Mouse (Mus musculus) Patski (cell line): ENCODE measurements at regions not wholly inside any gene's neighbourhood (a gene's known extent, or its start where the extent isn't known, plus 50 kb on each side); places are given as distances from the start of the nearest gene placed in this dataset.

Experiments
- ATAC-seq: fragments of 100-300 bp; one replicate; pipeline ENCODE4 v1.8.0; 2021
- CTCF ChIA-PET: fragments of 350-600 bp; sonication (Branson Sonifier 250); formaldehyde crosslinking; loops from one replicate; lab custom pipeline; 2022; ENCODE audit warnings: inconsistent platforms; lab: Charles Lee
- POLR2A ChIA-PET: fragments of 350-600 bp; sonication (Branson Sonifier 250); formaldehyde crosslinking; loops from one replicate; lab custom pipeline; 2022; ENCODE audit warnings: antibody characterized with exemption, inconsistent platforms; lab: Charles Lee
- DNase-seq: peaks from one replicate; pipeline ENCODE4 v3.0.0-alpha.2; 2011; ENCODE audit warnings: low read depth, low spot score
- H3K27me3 ChIP-seq: fragments of 371-371 bp; one replicate; pipeline ENCODE4 v1.5.1; 2021
- CTCF ChIP-seq: fragments of 100-300 bp; IDR thresholded peaks from one replicate; pipeline ENCODE4 v1.5.1; 2021
- in situ Hi-C: fragments of 300-500 bp; cut with MboI; formaldehyde crosslinking; loops from 3 replicates; pipeline ENCODE4 v1.11.1; 2018; ENCODE audit warnings: low pct_unique_long_range_greater_than_20kb, mixed read lengths

GRCm38 (mm10) chr12:26577438-26577837, 108.4 kb downstream of the Cmpk2 start:
- POLR2A ChIA-PET = no interaction called here
- no peak for ATAC-seq
- TF ChIP-seq CTCF = no peak

GRCm38 (mm10) chr12:26571602-26572001, 102.6 kb downstream of the Cmpk2 start:
- CTCF ChIA-PET = interaction anchor here (1.6 kb wide), 1 partner anchor 10 kb away, joined by 3 read pairs; no protein-coding TSS in a partner anchor
- DNase-seq = no peak
- no peaks in the 10 kb centered on the region for H3K27me3 ChIP-seq
- in situ Hi-C loops = no loop called here
- POLR2A ChIA-PET = no interaction called here
- ATAC-seq = no peak
- no peak for TF ChIP-seq CTCF

More at GRCm38 (mm10) chr12:26577438-26577837, 108.4 kb downstream of the Cmpk2 start:
- DNase-seq = no peak
- in situ Hi-C loops = no loop called here
- CTCF ChIA-PET = no interaction called here
- no peaks in the 10 kb centered on the region for H3K27me3 ChIP-seq

- CTCF ChIA-PET = no interaction called here
- in situ Hi-C loops = no loop called here
- no peak for TF ChIP-seq CTCF
Observed at GRCm38 (mm10) chr12:26567435-26567834, 98.4 kb downstream of the Cmpk2 start.

GRCm38 (mm10) chr12:26562858-26563257, 93.9 kb downstream of the Cmpk2 start:
- in situ Hi-C loops = no loop called here
- POLR2A ChIA-PET = no interaction called here
- no peak for DNase-seq

More at GRCm38 (mm10) chr12:26567435-26567834, 98.4 kb downstream of the Cmpk2 start:
- POLR2A ChIA-PET = no interaction called here
- ATAC-seq (peak; percentile 39), DNase-seq (no peak)
- no peaks in the 10 kb centered on the region for H3K27me3 ChIP-seq

GRCm38 (mm10) chr12:26559560-26559959, 90.6 kb downstream of the Cmpk2 start:
- ChIA-PET CTCF (no interaction called here), POLR2A (no interaction called here)
- in situ Hi-C loops = no loop called here
- no peak for ATAC-seq
- no peaks in the 10 kb centered on the region for H3K27me3 ChIP-seq
- TF ChIP-seq CTCF = no peak
- DNase-seq = no peak

More at GRCm38 (mm10) chr12:26562858-26563257, 93.9 kb downstream of the Cmpk2 start:
- ATAC-seq = no peak
- no peak for TF ChIP-seq CTCF
- no peaks in the 10 kb centered on the region for H3K27me3 ChIP-seq
- CTCF ChIA-PET = no interaction called here

- H3K27me3 ChIP-seq = no peaks in the 10 kb centered on the region
- no peak for DNase-seq
- ChIA-PET POLR2A (no interaction called here), CTCF (interaction anchor here (0.9 kb wide), 1 partner anchor 12 kb away, joined by 3 read pairs; no protein-coding TSS in a partner anchor)
- no peak for TF ChIP-seq CTCF
- in situ Hi-C loops = no loop called here
- no peak for ATAC-seq
Observed at GRCm38 (mm10) chr12:26557411-26557810, 88.4 kb downstream of the Cmpk2 start.

- H3K27me3 ChIP-seq = no peaks in the 10 kb centered on the region
- ChIA-PET POLR2A (interaction anchor here (1.2 kb wide), 1 partner anchor 10 kb away, joined by 3 read pairs; no protein-coding TSS in a partner anchor), CTCF (interaction anchor here (1.2 kb wide), 1 partner anchor 155 kb away, joined by 3 read pairs; no protein-coding TSS in a partner anchor)
- no peak for TF ChIP-seq CTCF
- ATAC-seq = no peak
- in situ Hi-C loops = no loop called here
- DNase-seq = no peak
Observed at GRCm38 (mm10) chr12:26551168-26551926, 82.3 kb downstream of the Cmpk2 start.

GRCm38 (mm10) chr12:26547466-26547865, 78.5 kb downstream of the Cmpk2 start:
- ChIA-PET POLR2A (no interaction called here), CTCF (no interaction called here)
- no peak for DNase-seq
- no peak for TF ChIP-seq CTCF
- ATAC-seq = no peak
- H3K27me3 ChIP-seq = no peaks in the 10 kb centered on the region
- in situ Hi-C loops = loop anchor here (25.0 kb wide), 1 partner anchor 940 kb away; no protein-coding TSS in a partner anchor

- in situ Hi-C loops = loop anchor here (25.0 kb wide), 1 partner anchor 941 kb away; no protein-coding TSS in a partner anchor
- TF ChIP-seq CTCF = no peak
- ATAC-seq (no peak), DNase-seq (no peak)
- no peaks in the 10 kb centered on the region for H3K27me3 ChIP-seq
- ChIA-PET CTCF (no interaction called here), POLR2A (no interaction called here)
Observed at GRCm38 (mm10) chr12:26546361-26546760, 77.4 kb downstream of the Cmpk2 start.

GRCm38 (mm10) chr12:26543463-26543862, 74.5 kb downstream of the Cmpk2 start:
- CTCF ChIA-PET = no interaction called here
- no peak for ATAC-seq

GRCm38 (mm10) chr12:26542451-26542850, 73.4 kb downstream of the Cmpk2 start:
- POLR2A ChIA-PET = no interaction called here
- TF ChIP-seq CTCF = no peak
- no peaks in the 10 kb centered on the region for H3K27me3 ChIP-seq
- in situ Hi-C loops = loop anchor here (25.0 kb wide), 1 partner anchor 945 kb away; no protein-coding TSS in a partner anchor
- DNase-seq = no peak
- ATAC-seq = no peak
- CTCF ChIA-PET = no interaction called here

More at GRCm38 (mm10) chr12:26543463-26543862, 74.5 kb downstream of the Cmpk2 start:
- H3K27me3 ChIP-seq = no peaks in the 10 kb centered on the region
- no peak for DNase-seq
- TF ChIP-seq CTCF = no peak
- POLR2A ChIA-PET = no interaction called here
- in situ Hi-C loops = loop anchor here (25.0 kb wide), 1 partner anchor 944 kb away; no protein-coding TSS in a partner anchor
